Mouse (Mus musculus) heart, postnatal 4 days (tissue): Measurements from ENCODE around the gene Slamf9. TPM values are rescaled to one million over a fixed set of nuclear protein-coding genes. Genes with fewer than 3 reads are reported as not detected.

Experiments
- DNase-seq: peaks from one replicate; pipeline ENCODE4 v3.0.0; 2021
- total RNA-seq, 2 experiments: library from RNA; stranded (reverse); gene quantifications; 2 replicates each; pipeline ENCODE4 v1.2.3; 2021

The Slamf9 gene
- total RNA-seq: 1 to 10 TPM; 1.4 to 1.8 TPM

GRCm38 (mm10) chr1:172475054-172475741 lies at the start of gene Slamf9:
Gene Slamf9 (plus strand): TSS chr1:172475358.
- DNase-seq: no peak

GRCm38 (mm10) chr1:172426419-172426818 lies 48.7 kb upstream of the Slamf9 start:
- no peak for DNase-seq

- DNase-seq: no peak
Measured at GRCm38 (mm10) chr1:172427841-172428240, 47.3 kb upstream of the Slamf9 start.

- no peak for DNase-seq
Measured at GRCm38 (mm10) chr1:172428614-172429013, 46.5 kb upstream of the Slamf9 start.

- no peak for DNase-seq
Measured at GRCm38 (mm10) chr1:172430731-172431220, 44.4 kb upstream of the Slamf9 start.

GRCm38 (mm10) chr1:172431836-172432586 lies 43.1 kb upstream of the Slamf9 start:
- DNase-seq: peak; percentile 72

- DNase-seq: no peak
Measured at GRCm38 (mm10) chr1:172432587-172432955, 42.6 kb upstream of the Slamf9 start.

- no peak for DNase-seq
Measured at GRCm38 (mm10) chr1:172433012-172433850, 41.9 kb upstream of the Slamf9 start.

GRCm38 (mm10) chr1:172433851-172434165 lies 41.4 kb upstream of the Slamf9 start:
- DNase-seq: no peak

- DNase-seq: no peak
Measured at GRCm38 (mm10) chr1:172436785-172437184, 38.4 kb upstream of the Slamf9 start.

- no peak for DNase-seq
Measured at GRCm38 (mm10) chr1:172438621-172439020, 36.5 kb upstream of the Slamf9 start.

- DNase-seq: no peak
Measured at GRCm38 (mm10) chr1:172440521-172440920, 34.6 kb upstream of the Slamf9 start.

- no peak for DNase-seq
Measured at GRCm38 (mm10) chr1:172441935-172442445, 33.2 kb upstream of the Slamf9 start.

GRCm38 (mm10) chr1:172450226-172450625 lies 24.9 kb upstream of the Slamf9 start:
- no peak for DNase-seq

GRCm38 (mm10) chr1:172450848-172451470 lies 24.2 kb upstream of the Slamf9 start:
- DNase-seq: no peak

GRCm38 (mm10) chr1:172452911-172453310 lies 22.2 kb upstream of the Slamf9 start:
- no peak for DNase-seq

- DNase-seq: no peak
Measured at GRCm38 (mm10) chr1:172453810-172454209, 21.3 kb upstream of the Slamf9 start.

GRCm38 (mm10) chr1:172455416-172455815 lies 19.7 kb upstream of the Slamf9 start:
- DNase-seq: no peak

GRCm38 (mm10) chr1:172456001-172456677 lies 19.0 kb upstream of the Slamf9 start:
- DNase-seq: peak; percentile 19

- DNase-seq: no peak
Measured at GRCm38 (mm10) chr1:172457196-172457595, 18.0 kb upstream of the Slamf9 start.

- DNase-seq: no peak
Measured at GRCm38 (mm10) chr1:172458041-172458440, 17.1 kb upstream of the Slamf9 start.

GRCm38 (mm10) chr1:172461602-172462001 lies 13.6 kb upstream of the Slamf9 start:
- no peak for DNase-seq
